Mouse (Mus musculus): ENCODE results near the gene Slc35e1. TPM values are rescaled to one million over a fixed set of nuclear protein-coding genes. Genes with fewer than 3 reads are reported as not detected.

Gene Slc35e1
- total RNA-seq, 2 experiments from 2014 or later = 36.6 to 43.0 TPM

Small RNA genes within 50 kb of the gene (microRNA-seq; reads per million reads assigned to microRNA genes)
- gene Gm28019 (ENCODE audit: borderline replicate concordance in 2 of 2) (0 reads per million in 2 experiments), gene Mir7068 (ENCODE audit: borderline replicate concordance in 2 of 2) (2.2 to 2.4 reads per million in 2 experiments)

Other genes with a start within 250 kb of the Slc35e1 start
- gene Gm10282, start 187.4 kb downstream of the Slc35e1 start, total RNA-seq (2021) = 1 to 10 TPM; 2.0 to 3.7 TPM
- 10 to 100 TPM; 16.1 to 17.4 TPM for gene Klf2, start 173.6 kb downstream of the Slc35e1 start, total RNA-seq (2021)
- 10 to 100 TPM; 22.7 to 23.9 TPM for gene Eps15l1, start 71.2 kb downstream of the Slc35e1 start, total RNA-seq (2021)
- 1 to 10 TPM; 2.1 to 2.5 TPM for gene Calr3, start 48.7 kb downstream of the Slc35e1 start, total RNA-seq (2021)
- gene 1700030K09Rik, start 48.7 kb downstream of the Slc35e1 start, total RNA-seq (2021) = 1 to 10 TPM; 2.9 to 3.2 TPM
- gene Cherp, start 17.4 kb downstream of the Slc35e1 start, total RNA-seq (2021) = 10 to 100 TPM; 21.1 to 26.0 TPM
- gene Med26, start 55.7 kb upstream of the Slc35e1 start, total RNA-seq (2021) = 1 to 10 TPM; 7.3 to 7.9 TPM
- 10 to 100 TPM; 64.0 to 76.2 TPM for gene Smim7, start 78.5 kb upstream of the Slc35e1 start, total RNA-seq (2021)
- gene Tmem38a, start 79.4 kb upstream of the Slc35e1 start, total RNA-seq (2021) = 1,000 to 10,000 TPM; 1,062 to 1,195 TPM
- gene Nwd1, start 154.1 kb upstream of the Slc35e1 start, total RNA-seq (2021) = under 1 TPM; 0.33 to 0.96 TPM
- 10 to 100 TPM; 32.6 to 37.8 TPM for gene Sin3b, start 230.7 kb upstream of the Slc35e1 start, total RNA-seq (2021)

Measured in gastrocnemius, postnatal 25 days (tissue).